Mouse (Mus musculus) MEL (cell line): ENCODE measurements around the gene Radil. TPM values are rescaled to one million over a fixed set of nuclear protein-coding genes. Genes with fewer than 3 reads are reported as not detected.

ENCODE experiments used
- DNase-seq: peaks from one replicate; pipeline ENCODE4 v3.0.0; 2011; ENCODE audit warnings: low read depth, low spot score
- H3K27ac ChIP-seq: 2 replicates; pipeline ENCODE4 v1.5.1; 2012; ENCODE audit warnings: low read depth, mild to moderate bottlenecking, control low read depth, low read length, moderate library complexity; ENCODE audit not compliant: control insufficient read depth
- H3K27me3 ChIP-seq, 2 experiments: fragments of 150-350 bp in 1 of 2; sonication (generic) in 1 of 2; 2 replicates each; pipeline ENCODE4 v1.6.1; 2012; ENCODE audit warnings: low read length in 2 of 2, mild to moderate bottlenecking in 2 of 2, improper control_type of control experiment in 1 of 2, moderate library complexity in 1 of 2; ENCODE audit not compliant: insufficient read depth in 2 of 2, control insufficient read depth in 1 of 2
- H3K36me3 ChIP-seq, 2 experiments: 2 replicates each; pipeline ENCODE4 v1.6.1; 2012 to 2014; ENCODE audit warnings: low read length in 2 of 2, improper control_type of control experiment in 1 of 2, inconsistent platforms in 1 of 2, mild to moderate bottlenecking in 1 of 2; ENCODE audit not compliant: insufficient read depth in 2 of 2, control insufficient read depth in 1 of 2
- H3K4me1 ChIP-seq, 2 experiments: fragments of 150-350 bp in 1 of 2; sonication (generic) in 1 of 2; 2 replicates each; pipeline ENCODE4 v1.6.1; 2012; ENCODE audit warnings: low read length in 2 of 2, improper control_type of control experiment in 1 of 2, mild to moderate bottlenecking in 1 of 2; ENCODE audit not compliant: insufficient read depth in 2 of 2, control insufficient read depth in 1 of 2
- H3K4me3 ChIP-seq, 2 experiments: fragments of 150-350 bp in 1 of 2; sonication (generic) in 1 of 2; 2 replicates each; pipeline ENCODE4 v1.5.1; 2012; ENCODE audit warnings: low read depth in 2 of 2, low read length in 2 of 2, mild to moderate bottlenecking in 2 of 2, moderate library complexity in 2 of 2, control low read depth in 1 of 2, improper control_type of control experiment in 1 of 2; ENCODE audit not compliant: control insufficient read depth in 1 of 2, insufficient read depth in 1 of 2
- H3K79me2 ChIP-seq: 2 replicates; pipeline ENCODE4 v1.6.1; 2012; ENCODE audit warnings: mild to moderate bottlenecking, low read length, moderate library complexity; ENCODE audit not compliant: control insufficient read depth, poor library complexity, insufficient read depth
- H3K9ac ChIP-seq: 2 replicates; pipeline ENCODE4 v1.6.1; 2012; ENCODE audit warnings: low read depth, mild to moderate bottlenecking, control low read depth, low read length, moderate library complexity; ENCODE audit not compliant: control insufficient read depth, poor library complexity, severe bottlenecking
- H3K9me3 ChIP-seq: fragments of 150-350 bp; sonication (generic); replicated peaks from 2 replicates; pipeline ENCODE4 v1.6.1; 2012; ENCODE audit warnings: mild to moderate bottlenecking, low read length, improper control_type of control experiment, moderate library complexity; ENCODE audit not compliant: insufficient read depth
- E2F4 ChIP-seq: IDR thresholded peaks from 2 replicates; pipeline ENCODE4 v1.6.1; 2011; ENCODE audit warnings: low read depth, low read length, improper control_type of control experiment, borderline replicate concordance
- ELF1 ChIP-seq: IDR thresholded peaks from 2 replicates; pipeline ENCODE4 v1.6.1; 2014; ENCODE audit warnings: low read depth, mild to moderate bottlenecking, inconsistent platforms, low read length, improper control_type of control experiment, moderate library complexity
- HCFC1 ChIP-seq: IDR thresholded peaks from 2 replicates; pipeline ENCODE4 v1.6.1; 2012; ENCODE audit warnings: low read depth, mild to moderate bottlenecking, inconsistent platforms, low read length, improper control_type of control experiment, moderate library complexity
- JUND ChIP-seq: IDR thresholded peaks from 2 replicates; pipeline ENCODE4 v1.6.1; 2011; ENCODE audit warnings: low read depth, mild to moderate bottlenecking, improper control_type of control experiment, low read length
- KAT2A ChIP-seq: conservative IDR thresholded peaks from 2 replicates; pipeline ENCODE4 v1.6.1; 2012; ENCODE audit warnings: low read depth, low read length, improper control_type of control experiment, inconsistent platforms
- MAFK ChIP-seq: IDR thresholded peaks from 2 replicates; pipeline ENCODE4 v1.6.1; 2011; ENCODE audit warnings: low read depth, mild to moderate bottlenecking, low read length, improper control_type of control experiment, borderline replicate concordance
- MEF2A ChIP-seq: IDR thresholded peaks from 2 replicates; pipeline ENCODE4 v1.6.1; 2014; ENCODE audit warnings: low read depth, mild to moderate bottlenecking, inconsistent platforms, low read length, improper control_type of control experiment; ENCODE audit not compliant: poor library complexity, insufficient replicate concordance, severe bottlenecking; ENCODE audit errors: extremely low read depth
- MYB ChIP-seq: IDR thresholded peaks from 2 replicates; pipeline ENCODE4 v1.6.1; 2011; ENCODE audit warnings: mild to moderate bottlenecking, low read depth, low read length, improper control_type of control experiment
- MYC ChIP-seq: IDR thresholded peaks from 2 replicates; pipeline ENCODE4 v1.6.1; 2011; ENCODE audit warnings: low read depth, mild to moderate bottlenecking, low read length, improper control_type of control experiment, moderate library complexity
- NELFE ChIP-seq: IDR thresholded peaks from 2 replicates; pipeline ENCODE4 v1.6.1; 2011; ENCODE audit warnings: low read depth, low read length, improper control_type of control experiment
- POLR2AphosphoS5 ChIP-seq: IDR thresholded peaks from 2 replicates; pipeline ENCODE4 v1.6.1; 2012; ENCODE audit warnings: low read depth, borderline replicate concordance, mild to moderate bottlenecking, inconsistent platforms, low read length, moderate library complexity, mixed read lengths
- SIN3A ChIP-seq: IDR thresholded peaks from 2 replicates; pipeline ENCODE4 v1.6.1; 2012; ENCODE audit warnings: low read length, improper control_type of control experiment, inconsistent platforms
- SMC3 ChIP-seq: IDR thresholded peaks from 2 replicates; pipeline ENCODE4 v1.6.1; 2011; ENCODE audit warnings: low read depth, low read length, improper control_type of control experiment
- TCF12 ChIP-seq: IDR thresholded peaks from 2 replicates; pipeline ENCODE4 v1.6.1; 2014; ENCODE audit warnings: low read depth, mild to moderate bottlenecking, inconsistent platforms, low read length, improper control_type of control experiment, moderate library complexity
- polyA plus RNA-seq, 2 experiments: library from polyadenylated mRNA; stranded (reverse) in 1 of 2; unstranded in 1 of 2; fragments of >175 nt in 1 of 2; fragments of >200 nt in 1 of 2; gene quantifications; 2 replicates each; pipeline versions ENCODE4 v1.2.1 to v1.2.4; 2012; ENCODE audit warnings: low replicate concordance in 2 of 2, low read depth in 1 of 2; ENCODE audit not compliant: insufficient read length in 2 of 2, insufficient read depth in 1 of 2, missing spikeins in 1 of 2
- total RNA-seq: library from RNA; depleted of rRNA; stranded (reverse); fragments of 300-350 nt; gene quantifications from 2 replicates; pipeline ENCODE4 v1.2.3, GENCODE M21; 2012

Radil gene
- total and polyA plus RNA-seq, 3 experiments, result 0.07 to 0.27 TPM; not detected in 1

GRCm38 (mm10) chr5:142520360-142520759, 30.5 kb downstream of the Radil start:
- DNase-seq, result no peak
- no peak overlapping the region for H3K27ac ChIP-seq

DNA sequence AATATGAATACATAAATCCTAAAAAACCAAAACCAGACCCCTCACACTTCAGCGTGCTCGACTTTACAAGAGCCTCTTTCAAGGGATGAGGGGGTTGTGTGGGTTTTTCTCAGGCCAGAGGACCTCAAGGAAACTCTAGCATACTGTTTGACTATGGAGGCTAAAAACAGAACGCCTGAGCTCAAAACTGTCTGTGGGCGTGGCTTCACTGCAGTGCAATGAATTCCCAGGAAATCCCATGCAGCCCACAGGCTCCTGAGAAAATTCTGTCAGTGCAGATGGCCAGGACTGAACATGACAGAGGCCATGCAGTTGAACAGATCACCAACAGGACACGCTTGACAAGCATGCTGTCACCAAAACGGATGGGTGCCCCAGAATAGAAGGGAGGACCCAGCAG, 31.9 kb downstream of the Radil start:
- no peak for DNase-seq
- peaks cover 0 to 2% of the 10 kb centered on the region in 2 experiments; a peak in 2 of 4 replicates for H3K27me3 ChIP-seq
- no peaks in the 10 kb centered on the region for H3K36me3 ChIP-seq
- H3K27ac ChIP-seq, result no peak overlapping the region
- no peaks in the 10 kb centered on the region for H3K79me2 ChIP-seq
- H3K9me3 ChIP-seq, result no peaks in the 10 kb centered on the region
- H3K4me3 ChIP-seq, result no peak overlapping the region
- TF ChIP-seq JUND (no peak), MAFK (no peak), HCFC1 (no peak), KAT2A (no peak), E2F4 (no peak), NELFE (no peak), MYC (no peak), SMC3 (no peak), ELF1 (no peak), POLR2AphosphoS5 (no peak), MEF2A (no peak)
- H3K4me1 ChIP-seq, result peaks cover 0 to 4% of the 10 kb centered on the region in 2 experiments; a peak in 1 of 4 replicates
- H3K9ac ChIP-seq, result no peak overlapping the region

More at GRCm38 (mm10) chr5:142520360-142520759, 30.5 kb downstream of the Radil start:
- no peak overlapping the region for H3K9ac ChIP-seq
- peaks cover 0 to 2% of the 10 kb centered on the region in 2 experiments; a peak in 2 of 4 replicates for H3K27me3 ChIP-seq
- peaks cover 0 to 4% of the 10 kb centered on the region in 2 experiments; a peak in 1 of 4 replicates for H3K4me1 ChIP-seq
- TF ChIP-seq TCF12, result no peak
- TF ChIP-seq E2F4, result no peak
- TF ChIP-seq, all 39 proteins: peak for 0
- H3K9me3 ChIP-seq, result no peaks in the 10 kb centered on the region
- H3K36me3 ChIP-seq, result no peaks in the 10 kb centered on the region
- H3K4me3 ChIP-seq, result no peak overlapping the region
- no peaks in the 10 kb centered on the region for H3K79me2 ChIP-seq

DNA sequence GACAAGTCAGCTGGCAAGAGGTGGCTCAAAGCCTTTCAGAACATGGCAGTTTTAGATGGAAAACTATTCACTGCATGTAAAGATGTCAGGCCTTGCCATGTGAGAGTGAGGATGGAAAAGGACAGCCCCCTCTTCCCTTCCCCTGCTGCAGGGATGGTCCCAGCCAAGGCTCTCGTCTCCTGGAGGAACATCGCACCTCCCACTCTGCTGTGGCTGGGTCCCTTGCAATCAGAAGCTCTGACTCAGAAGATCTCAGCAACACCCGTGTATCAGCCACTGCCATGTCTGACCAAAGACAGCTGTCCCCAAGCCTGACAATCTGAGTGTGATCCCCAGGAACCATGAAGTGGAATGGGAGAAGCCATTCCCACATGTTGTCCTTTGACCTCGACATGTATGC, 38.8 kb downstream of the Radil start:
- TF ChIP-seq HCFC1 (no peak), JUND (no peak), MYB (no peak), SIN3A (no peak)
- Histone ChIP-seq H3K9me3 (no peaks in the 10 kb centered on the region), H3K36me3 (no peaks in the 10 kb centered on the region), H3K4me1 (no peaks in the 10 kb centered on the region), H3K27ac (no peak overlapping the region), H3K4me3 (no peak overlapping the region), H3K79me2 (no peaks in the 10 kb centered on the region), H3K27me3 (peaks cover 0 to 3% of the 10 kb centered on the region in 2 experiments; a peak in 2 of 4 replicates), H3K9ac (no peak overlapping the region)
- DNase-seq, result no peak
